Mouse (Mus musculus): ENCODE measurements around the gene Iah1. TPM values are rescaled to one million over a fixed set of nuclear protein-coding genes. Genes with fewer than 3 reads are reported as not detected.

Gene Iah1
- total RNA-seq, 2 experiments from 2014 or later, result 38.0 to 40.9 TPM

DNA sequence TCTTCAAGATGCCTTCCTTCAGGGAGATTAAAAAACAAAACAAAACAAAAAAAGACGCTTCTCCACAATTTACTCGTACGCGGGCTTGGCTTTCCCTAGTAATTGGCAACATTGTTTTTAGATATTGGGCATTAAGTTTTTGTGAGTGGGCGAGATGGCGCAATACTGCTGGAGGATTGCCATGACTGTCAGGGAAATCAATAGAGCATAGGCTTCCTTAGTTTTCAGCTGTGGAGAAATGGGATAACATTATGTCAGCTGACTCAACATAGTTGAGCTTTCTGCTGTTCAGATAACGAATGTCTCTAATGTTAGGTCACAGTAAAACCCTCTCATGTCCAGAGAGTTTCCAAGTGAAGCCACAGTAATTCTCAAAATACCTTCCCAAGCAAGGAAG, 678 bp downstream of the Iah1 start:
- ATAC-seq (replicated peaks; ENCODE audit: low FRiP score, low TSS enrichment, poor library complexity, severe bottlenecking), result no peak

DNA sequence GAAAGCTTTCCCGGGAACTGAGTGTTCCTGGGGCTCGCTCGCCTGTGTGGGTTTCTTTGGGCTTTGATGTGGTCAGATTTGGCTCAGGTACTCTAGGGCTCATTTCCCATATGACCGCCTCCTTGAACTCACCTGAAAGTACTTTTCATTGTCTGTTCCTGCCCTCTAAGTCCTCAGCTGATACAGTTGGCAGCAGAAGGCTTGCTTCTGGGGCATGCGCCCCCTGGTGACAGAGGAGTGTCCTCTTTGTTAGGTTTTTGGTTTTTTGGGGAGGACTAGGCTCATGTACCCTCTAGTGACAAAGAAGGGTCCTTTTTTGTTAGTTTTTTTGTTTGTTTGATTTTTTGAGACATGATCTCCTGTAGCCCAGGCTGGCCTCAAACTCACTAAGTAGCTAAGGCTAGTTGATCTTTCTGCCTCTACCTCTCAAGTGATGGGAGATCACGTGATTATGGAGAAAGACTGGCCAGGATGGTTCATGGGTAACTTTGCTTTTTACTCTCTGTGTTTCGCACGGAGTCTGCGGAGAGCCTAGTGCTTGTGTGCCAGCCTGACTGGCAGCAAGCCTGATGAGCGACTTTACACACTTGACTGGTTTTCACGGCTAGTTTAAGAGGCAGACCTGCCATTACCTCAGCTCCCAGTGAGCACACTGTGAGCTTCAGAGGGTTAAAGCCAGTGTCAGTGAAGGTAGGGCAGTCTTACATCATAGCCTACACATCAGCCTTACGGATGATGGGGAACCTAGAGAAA, 2.1 kb downstream of the Iah1 start:
- peak; percentile 67 for ATAC-seq (replicated peaks; ENCODE audit: low FRiP score, low TSS enrichment, poor library complexity, severe bottlenecking)

DNA sequence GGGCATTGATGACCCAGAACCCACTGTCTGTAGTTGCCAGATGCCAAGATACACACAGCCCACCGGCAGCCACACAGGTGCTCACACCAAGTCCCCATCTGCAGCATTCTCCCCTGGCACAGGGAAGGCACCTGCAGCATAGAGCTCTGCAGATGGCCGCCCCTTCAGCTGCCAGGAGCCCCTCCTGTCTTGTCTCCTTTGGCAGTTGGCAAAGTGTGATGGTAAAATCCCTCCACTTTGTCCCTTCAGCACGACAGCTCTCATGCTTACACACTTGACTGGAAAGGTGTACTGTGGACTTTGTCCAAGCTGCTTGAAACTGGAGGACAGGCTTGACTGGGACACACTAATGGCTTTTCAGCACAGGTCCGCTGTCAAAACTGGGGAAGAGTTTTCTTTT, 4.1 kb downstream of the Iah1 start:
- ATAC-seq (replicated peaks; ENCODE audit: low FRiP score, low TSS enrichment, poor library complexity, severe bottlenecking), result no peak

DNA sequence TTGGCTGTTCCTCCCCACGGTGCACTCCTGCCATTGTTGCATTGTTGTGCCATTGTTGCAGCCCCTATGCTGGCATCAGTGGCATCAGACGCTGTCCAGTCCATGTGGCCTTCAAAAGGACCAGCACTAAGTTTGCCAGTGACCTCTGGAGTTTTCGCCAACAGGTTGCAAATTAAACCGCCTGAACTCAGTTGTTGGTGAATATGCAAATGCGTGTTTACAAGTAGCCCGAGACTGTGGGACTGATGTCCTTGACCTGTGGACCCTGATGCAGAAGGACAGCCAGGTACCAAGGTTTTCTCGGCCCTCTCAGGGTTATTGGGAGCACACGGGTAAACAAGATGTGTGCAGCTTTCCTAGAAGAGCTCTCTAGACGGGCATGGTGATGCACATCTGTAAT, 5.0 kb downstream of the Iah1 start:
- no peak for ATAC-seq (replicated peaks; ENCODE audit: low FRiP score, low TSS enrichment, poor library complexity, severe bottlenecking)

DNA sequence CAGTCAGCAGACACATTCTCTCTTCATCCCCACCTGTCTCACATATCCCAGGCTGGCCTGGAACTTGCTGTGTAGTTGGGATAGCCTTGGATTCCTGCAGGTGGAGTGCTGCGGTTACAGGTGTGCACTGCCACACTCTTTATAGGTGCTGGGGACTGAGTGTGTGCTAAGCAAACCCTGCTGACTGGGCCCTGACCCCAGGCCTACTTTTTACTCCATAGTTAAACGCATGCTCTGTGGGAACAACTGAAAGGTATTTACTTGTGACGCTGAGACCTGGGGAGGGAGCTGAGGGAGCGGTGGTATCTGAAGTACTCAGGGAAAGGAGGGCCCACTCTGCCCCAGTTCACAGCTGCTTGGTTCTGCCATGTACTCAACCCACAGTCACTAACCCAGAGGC, 6.1 kb downstream of the Iah1 start:
- no peak for ATAC-seq (replicated peaks; ENCODE audit: low FRiP score, low TSS enrichment, poor library complexity, severe bottlenecking)

DNA sequence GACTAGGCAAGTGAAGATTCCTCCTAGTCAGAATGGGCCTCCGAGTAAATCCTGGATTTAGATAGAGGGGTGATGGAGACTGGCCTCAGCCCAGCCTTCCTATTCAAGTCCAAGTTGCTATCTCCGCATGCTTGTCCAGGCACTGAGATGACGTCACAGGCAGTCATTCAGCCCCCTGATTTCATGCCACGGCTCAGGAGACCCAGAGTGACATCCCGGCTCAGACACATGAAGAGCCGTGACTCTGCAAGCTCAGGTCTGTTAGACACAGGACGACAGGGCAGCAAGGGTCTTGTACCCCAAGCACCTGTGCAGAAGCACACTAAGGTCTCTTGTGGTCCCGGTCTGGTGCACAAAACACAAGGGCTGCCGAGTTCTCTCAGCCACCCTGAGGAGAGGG, 6.7 kb downstream of the Iah1 start:
- no peak for ATAC-seq (replicated peaks; ENCODE audit: low FRiP score, low TSS enrichment, poor library complexity, severe bottlenecking)

DNA sequence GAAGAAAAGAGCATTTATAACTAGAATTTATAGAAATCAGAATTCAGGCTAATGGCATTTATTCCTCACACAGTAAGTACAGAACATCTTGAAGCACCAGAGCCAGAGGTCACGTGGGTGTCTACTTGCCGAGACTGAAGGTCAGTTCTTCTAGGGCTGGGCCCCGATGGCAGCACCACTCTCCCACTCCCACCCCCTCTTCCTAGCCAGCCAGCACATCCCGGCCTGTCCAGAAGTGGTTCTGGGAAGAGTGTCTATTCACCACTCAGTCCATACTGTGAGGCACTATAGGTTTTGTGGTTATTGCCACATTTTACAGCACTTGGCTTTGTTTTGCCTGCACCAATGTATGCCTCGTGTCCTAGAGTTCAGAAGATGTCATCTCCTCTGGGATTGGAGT, 7.9 kb downstream of the Iah1 start:
- ATAC-seq (replicated peaks; ENCODE audit: low FRiP score, low TSS enrichment, poor library complexity, severe bottlenecking), result no peak

DNA sequence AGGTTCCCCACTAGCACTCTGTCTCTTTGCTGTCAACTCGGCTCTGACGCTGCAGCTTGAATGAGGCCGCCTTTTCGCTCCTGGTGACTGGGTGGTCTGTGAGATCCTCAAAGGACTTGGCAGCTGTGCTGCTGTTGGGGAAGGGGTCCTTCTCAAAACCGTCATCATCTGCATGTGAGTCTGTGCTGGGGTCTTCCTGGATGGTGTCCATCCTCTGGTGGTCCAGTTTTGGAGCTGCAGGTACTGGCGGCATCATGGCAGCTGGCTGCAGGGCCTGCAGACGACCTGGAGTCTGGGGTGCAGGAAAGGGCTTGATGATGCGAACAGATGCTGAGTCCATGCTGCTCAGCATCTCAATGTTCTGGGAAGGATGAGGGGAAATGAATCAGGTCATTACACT, 9.1 kb downstream of the Iah1 start:
- ATAC-seq (replicated peaks; ENCODE audit: low FRiP score, low TSS enrichment, poor library complexity, severe bottlenecking), result no peak

DNA sequence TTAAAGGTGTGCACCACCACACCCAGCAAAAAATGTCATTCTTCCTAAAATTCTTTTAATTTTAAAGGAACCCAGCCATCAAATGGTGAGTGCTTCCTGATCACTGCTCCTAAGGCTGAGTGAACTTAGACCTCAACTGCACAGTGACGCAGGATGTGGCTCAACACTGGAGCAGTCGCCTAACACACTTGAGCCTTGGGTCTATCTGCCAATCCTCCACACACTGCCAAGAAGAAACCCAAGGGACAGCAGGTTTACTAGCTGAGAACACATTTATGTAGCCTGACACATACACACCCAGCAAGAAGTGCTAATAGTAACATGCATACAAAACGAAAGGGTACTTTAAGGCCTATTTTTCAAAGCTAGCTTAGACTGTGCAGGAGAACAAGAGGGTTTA, 10.1 kb downstream of the Iah1 start:
- no peak for ATAC-seq (replicated peaks; ENCODE audit: low FRiP score, low TSS enrichment, poor library complexity, severe bottlenecking)

DNA sequence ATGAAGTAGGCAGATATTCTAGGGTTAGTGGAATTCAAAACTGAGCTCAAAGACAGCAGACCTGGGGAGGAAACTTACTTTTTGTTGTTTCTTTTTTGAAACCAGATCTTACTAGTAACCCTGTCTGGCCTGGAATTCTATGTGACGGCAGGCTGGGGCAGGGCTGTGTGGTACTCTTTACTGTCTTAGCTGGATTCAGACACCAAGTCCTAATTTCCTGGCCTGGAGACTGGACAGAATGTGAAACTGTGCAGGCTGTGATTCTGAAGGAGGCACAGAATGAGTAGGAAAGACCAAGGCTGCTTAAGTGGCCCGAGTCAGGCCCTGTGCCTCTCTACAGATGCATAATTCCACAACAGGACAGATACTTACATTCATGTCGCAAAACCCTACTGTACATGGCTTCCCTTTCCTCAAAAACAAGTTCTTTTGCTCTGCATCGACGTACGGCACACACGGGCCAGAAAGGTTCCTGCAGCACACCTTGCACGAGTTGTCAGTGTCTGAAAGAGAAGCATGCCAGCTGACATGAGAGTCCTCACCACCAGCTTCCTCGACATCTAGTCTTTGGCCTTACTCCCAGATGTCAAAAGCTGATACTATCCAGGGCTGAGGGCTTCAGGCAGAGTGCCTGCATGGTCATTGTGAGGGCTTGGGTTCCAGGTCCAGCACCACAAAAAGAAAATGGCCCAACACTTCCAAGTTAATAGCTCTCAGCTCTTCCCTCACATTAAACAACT, 13.6 kb downstream of the Iah1 start:
- no peak for ATAC-seq (replicated peaks; ENCODE audit: low FRiP score, low TSS enrichment, poor library complexity, severe bottlenecking)

DNA sequence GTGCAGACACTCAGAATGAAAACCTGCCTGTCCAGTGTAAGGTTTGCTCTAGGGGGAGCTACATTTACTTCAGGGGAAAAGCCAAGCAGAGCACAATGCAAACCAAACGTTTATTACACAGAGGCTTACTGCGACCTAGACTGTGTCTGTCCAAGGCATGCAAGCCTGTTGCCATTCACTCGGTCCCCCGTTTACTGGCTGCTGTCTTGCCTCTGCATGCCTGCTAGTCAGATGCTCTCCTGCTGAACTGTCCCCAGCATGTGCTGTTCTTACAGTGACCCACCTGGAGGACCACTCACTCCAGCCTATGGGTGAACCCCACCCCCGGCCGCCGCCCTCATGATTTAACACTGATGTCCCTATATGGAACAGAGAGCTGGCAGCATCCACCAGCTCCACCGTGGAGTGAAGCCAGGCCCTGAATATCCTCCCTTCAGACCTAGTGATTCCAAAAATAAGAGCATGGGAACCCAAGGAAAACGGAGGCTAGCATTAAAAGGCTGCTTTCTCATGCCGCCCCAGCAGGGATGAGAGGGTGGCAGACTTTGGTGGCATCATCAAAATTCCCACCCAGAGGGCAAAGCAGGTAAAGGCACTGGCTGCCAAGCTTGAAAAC, 14.9 kb downstream of the Iah1 start:
- no peak for ATAC-seq (replicated peaks; ENCODE audit: low FRiP score, low TSS enrichment, poor library complexity, severe bottlenecking)

DNA sequence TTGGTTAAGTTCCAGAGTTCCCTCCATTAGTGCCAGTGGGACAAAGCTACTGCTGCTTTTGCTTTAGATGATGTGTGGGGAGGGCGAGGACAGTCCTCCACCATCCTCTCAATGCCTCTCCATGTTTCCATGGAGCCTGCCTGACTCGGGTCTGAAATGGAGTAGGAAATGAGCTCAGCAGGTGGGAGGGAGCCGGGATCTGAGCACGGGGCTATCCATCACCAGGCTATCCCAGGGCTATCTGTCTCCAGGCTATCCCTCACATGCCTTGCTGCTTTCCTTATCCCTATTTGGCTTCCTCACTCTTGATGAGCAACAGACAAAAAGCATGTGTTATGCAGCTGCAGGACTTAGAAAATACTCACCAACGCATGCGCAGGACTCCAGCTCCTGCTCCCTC, 15.5 kb downstream of the Iah1 start:
- ATAC-seq (replicated peaks; ENCODE audit: low FRiP score, low TSS enrichment, poor library complexity, severe bottlenecking), result no peak

DNA sequence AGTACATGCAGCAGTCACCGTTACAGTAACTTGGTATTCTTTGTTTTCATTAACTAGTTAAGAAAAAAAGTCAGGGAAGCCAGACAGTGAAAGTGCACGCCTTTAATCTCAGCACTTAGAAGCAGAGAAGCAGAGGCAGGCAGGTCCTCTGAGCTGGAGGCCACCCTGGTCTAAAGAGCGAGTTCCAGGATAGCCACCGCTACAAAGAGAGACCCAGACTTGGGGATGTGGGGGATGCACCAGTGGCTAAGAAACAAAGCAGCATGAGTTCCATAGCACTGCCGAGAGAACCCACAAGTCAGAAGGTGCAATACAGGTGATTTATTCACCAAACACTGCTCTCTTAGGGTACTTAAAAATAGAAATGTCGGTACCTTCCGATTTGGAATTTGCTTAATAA, 16.8 kb downstream of the Iah1 start:
- ATAC-seq (replicated peaks; ENCODE audit: low FRiP score, low TSS enrichment, poor library complexity, severe bottlenecking), result no peak

DNA sequence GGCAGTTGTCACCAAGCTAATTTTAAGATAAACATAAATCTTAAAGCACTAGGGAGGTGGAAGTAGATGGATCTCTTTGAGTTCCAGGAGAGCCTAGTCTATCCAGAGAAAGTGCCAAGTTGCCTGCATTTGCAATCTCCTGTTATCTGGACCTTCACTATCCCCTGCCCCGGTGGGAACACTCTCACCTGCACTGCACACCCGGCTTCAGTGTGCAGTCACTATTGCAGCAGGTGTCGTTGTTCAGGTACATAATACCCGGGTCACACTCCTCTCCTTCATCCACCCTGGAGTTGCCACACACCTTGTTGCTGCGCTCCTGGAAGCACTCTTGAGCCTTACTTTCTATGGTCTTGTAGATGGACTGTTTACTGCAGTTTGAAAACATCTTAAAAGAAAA, 17.6 kb downstream of the Iah1 start:
- ATAC-seq (replicated peaks; ENCODE audit: low FRiP score, low TSS enrichment, poor library complexity, severe bottlenecking), result no peak

DNA sequence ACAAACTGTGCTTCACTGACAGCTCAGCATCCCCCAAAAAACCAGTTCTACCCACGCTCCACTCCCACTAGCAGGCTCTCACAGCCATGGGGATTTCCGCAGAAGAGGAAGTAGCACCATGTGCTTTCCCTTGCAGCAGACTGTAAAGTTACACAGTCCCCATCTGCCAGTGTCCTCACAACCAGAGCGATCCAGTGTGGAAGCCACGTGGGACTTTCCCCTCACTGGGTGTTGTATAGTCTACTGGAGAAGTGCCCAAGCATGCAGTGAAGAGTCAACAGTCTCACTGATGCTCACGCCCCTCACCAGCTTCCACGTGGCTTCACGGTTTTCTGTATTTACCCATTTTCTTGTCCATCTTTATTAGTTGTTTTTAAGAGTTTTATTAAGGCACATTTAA, 19.7 kb downstream of the Iah1 start:
- 0 out of 2 replicates have a peak, but pooled peaks have one; percentile 12 for ATAC-seq (replicated peaks; ENCODE audit: low FRiP score, low TSS enrichment, poor library complexity, severe bottlenecking)

DNA sequence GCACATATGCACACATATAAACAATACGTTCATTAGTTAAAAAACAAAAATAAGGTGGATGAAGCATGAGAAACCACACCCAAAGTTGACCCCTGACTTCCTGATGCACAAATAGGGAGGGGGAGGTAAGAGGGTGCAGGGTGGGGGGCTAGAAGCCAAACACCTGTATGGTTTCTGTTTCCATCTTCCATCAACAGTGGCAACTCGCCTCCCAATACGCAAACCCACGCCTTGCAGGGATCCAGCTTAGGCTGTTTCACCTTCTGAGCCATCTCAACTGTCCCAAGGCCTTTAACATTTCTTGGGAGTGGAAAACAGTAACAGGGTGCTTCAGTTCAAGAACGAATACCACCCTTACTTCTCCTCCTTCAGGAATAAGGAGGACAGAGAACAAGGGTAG, 21.0 kb downstream of the Iah1 start:
- ATAC-seq (replicated peaks; ENCODE audit: low FRiP score, low TSS enrichment, poor library complexity, severe bottlenecking), result no peak

DNA sequence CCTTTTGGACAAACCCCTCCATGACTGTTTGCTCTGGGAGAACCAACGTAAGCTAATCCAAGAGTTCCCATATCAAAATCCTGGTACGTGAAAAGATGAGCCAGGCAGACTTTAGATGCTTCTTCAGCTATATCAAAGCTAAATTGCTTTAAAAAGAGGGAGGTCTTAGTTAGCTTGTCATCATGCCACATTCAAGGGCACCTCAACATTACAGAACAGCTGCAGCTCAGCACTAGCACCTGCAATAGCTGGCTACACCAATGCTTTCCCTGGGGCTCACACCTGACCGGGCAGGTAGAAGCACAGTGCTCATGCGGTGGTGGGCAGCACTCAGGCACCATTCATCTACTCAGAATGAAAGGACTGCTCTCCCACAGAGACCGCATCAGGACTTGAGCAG, 24.5 kb downstream of the Iah1 start:
- no peak for ATAC-seq (replicated peaks; ENCODE audit: low FRiP score, low TSS enrichment, poor library complexity, severe bottlenecking)

DNA sequence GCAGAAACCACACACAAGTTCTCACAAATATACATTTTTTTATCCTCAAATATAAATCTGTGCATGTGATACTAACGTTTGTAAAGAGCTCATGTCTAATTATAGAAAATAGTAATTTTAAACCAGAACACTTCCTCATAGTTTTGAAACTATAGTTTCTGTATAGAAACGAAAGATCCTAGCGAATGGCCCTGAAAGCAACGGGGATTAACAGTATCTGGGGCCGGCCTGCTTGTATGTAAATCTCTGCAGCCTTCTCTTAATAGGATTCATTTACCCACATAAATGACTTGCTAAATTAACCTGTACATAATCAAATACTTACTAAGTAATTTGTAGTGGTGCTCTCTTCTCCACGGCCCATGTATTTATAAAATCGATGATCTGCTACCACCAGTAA, 30.8 kb downstream of the Iah1 start:
- ATAC-seq (replicated peaks; ENCODE audit: low FRiP score, low TSS enrichment, poor library complexity, severe bottlenecking), result no peak

DNA sequence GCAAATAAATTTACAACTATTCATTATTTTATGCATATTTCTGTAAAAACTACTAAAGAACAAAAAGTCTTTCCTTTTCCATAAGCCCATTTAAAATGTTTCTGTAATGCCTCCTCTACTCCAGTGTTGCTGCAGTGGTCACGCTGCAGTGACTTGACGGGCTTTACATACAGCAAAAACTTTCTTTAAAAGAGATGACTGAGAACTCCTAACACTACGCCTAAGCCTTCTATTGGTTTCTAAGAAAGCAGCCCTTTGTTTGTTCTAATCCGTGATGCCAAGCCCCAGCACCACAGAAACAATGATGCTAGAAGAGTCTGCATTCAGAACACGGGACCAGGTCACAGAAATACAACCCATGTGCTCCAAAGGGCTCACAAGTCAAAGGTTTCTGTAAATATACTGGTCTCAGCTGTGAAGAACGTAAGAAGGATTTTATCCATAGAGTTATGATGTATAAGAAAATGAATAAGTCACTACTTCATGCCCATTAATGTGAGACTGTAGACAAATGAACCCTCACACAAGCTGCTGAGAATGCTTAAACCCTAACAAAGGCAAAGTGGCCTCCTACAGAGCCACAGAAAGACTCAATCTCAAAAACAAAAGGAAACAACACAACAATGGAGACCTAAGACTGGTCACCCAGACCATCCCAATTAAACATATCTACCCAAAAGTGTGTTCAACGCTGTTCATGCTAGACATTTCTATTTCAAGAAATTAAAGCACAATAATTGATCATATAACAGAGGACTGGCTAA, 34.1 kb downstream of the Iah1 start:
- no peak for ATAC-seq (replicated peaks; ENCODE audit: low FRiP score, low TSS enrichment, poor library complexity, severe bottlenecking)

DNA sequence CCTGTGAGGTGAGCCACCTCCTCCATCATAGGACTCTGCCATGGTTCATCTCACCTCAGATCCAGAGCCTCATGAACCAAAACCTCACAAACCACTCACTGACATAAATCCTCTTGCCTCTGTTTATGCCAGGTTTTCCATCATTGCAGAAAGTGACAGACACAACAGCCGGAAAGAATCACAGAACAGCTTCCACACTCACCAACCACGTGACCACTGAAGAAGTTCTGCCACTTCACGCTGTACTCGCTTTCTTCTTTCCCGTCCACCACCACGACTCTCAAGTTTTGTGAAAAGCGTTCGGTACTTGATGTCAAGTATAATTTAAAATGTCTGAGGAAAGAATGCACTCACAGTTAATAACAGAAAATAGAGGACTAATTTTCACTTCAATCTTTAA, 37.5 kb downstream of the Iah1 start:
- ATAC-seq (replicated peaks; ENCODE audit: low FRiP score, low TSS enrichment, poor library complexity, severe bottlenecking), result no peak

Measured in megakaryocyte-erythroid progenitor cell, adult 5-6 weeks (primary cell).